Mouse (Mus musculus): Measurements from ENCODE around the gene Dand5. TPM values are rescaled to one million over a fixed set of nuclear protein-coding genes. Genes with fewer than 3 reads are reported as not detected.
"Not testable (repeated sequence)": the region's sequence is repeated elsewhere in the genome, so short reads cannot be mapped to it uniquely, and the experiment has no call there.

Dand5 gene
- total RNA-seq, 2 experiments from 2014 or later, result 2.3 TPM; not detected in 1

DNA sequence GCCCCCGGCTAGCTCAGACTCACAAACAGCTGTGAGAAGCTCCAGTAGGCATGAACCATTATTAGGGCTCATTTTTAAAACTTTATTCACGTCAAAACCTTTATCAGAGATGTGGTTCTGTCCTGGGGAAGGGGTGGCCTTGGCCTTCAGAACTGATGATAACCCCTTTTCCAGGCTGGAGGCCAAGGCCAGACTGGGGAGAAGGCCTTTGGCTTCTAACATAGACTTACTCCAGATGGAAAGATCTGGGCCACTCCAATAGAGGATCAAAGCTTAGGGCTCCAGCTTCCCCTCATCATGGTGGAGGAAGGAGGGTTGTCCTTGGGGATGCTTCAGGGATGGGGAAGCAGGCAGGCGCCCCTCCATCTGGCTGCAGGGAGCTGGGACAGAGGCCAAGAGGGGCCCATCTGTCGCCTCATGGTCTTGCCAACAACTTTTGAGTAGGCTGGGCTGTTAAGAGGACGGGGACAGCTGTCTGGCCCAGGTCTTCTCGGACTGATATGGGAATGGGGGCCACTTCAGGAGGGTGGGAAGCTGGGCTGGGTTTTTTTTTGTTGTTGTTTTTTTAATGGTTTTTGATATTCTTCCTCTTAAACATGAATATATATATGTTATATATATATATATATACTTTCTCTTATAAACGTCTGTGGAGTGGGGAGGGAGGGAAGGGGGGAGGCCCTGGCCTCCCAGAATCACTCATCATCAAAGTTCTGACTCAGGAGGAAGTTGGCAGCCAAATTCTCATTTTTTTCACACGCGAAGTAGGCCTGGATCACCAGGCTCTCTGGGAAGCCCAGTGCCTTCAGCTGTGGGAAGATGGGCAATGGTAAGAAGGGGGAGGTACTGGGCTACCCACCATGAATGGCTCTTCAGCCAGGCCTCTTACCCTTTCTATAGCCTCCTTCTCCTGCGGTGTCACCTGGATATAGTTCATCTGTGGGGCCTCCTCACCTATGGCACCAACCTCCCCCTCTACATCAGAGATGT, 12.5 kb upstream of the Dand5 start:
- no peak for ATAC-seq (replicated peaks; ENCODE audit: low FRiP score, poor library complexity, severe bottlenecking)

DNA sequence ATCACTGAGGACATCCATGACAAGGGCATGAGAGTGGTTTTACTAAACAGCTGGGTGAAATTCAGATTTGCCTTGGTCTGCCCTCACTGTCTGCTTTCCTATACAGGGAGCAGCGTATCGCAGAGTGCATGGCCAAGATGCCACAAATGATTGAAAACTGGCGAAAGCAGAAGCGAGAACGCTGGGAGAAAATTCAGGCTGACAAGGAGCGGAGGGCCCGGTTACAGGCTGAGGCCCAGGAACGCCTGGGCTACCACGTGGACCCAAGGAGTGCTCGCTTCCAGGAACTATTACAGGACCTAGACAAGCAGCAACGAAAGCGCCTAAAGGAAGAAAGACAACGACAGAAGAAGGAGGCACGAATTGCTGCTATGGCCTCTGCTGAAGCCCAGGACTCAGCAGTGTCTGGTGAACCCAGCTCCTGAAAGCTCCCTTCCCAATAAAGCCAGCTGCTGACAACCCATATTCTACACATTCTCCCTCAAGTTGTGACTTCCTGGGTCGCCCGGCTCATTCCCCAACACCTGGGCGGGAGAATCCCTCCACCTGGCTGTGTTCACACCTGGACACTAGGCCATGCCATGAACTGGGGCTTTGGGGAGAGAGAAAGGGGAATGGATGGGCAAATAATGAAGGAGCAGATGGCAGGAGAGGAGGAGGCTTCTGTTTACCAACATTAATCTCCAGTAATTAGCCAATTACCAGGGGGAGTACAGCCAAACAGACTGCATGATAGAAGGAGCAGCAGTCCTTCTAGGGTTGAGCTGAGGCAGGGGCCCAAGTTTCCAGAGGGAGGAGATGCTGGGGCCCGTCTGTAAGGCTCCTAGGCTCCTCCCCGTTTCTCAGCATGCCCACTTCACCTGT, 11.6 kb upstream of the Dand5 start:
- no peak for ATAC-seq (replicated peaks; ENCODE audit: low FRiP score, poor library complexity, severe bottlenecking)

DNA sequence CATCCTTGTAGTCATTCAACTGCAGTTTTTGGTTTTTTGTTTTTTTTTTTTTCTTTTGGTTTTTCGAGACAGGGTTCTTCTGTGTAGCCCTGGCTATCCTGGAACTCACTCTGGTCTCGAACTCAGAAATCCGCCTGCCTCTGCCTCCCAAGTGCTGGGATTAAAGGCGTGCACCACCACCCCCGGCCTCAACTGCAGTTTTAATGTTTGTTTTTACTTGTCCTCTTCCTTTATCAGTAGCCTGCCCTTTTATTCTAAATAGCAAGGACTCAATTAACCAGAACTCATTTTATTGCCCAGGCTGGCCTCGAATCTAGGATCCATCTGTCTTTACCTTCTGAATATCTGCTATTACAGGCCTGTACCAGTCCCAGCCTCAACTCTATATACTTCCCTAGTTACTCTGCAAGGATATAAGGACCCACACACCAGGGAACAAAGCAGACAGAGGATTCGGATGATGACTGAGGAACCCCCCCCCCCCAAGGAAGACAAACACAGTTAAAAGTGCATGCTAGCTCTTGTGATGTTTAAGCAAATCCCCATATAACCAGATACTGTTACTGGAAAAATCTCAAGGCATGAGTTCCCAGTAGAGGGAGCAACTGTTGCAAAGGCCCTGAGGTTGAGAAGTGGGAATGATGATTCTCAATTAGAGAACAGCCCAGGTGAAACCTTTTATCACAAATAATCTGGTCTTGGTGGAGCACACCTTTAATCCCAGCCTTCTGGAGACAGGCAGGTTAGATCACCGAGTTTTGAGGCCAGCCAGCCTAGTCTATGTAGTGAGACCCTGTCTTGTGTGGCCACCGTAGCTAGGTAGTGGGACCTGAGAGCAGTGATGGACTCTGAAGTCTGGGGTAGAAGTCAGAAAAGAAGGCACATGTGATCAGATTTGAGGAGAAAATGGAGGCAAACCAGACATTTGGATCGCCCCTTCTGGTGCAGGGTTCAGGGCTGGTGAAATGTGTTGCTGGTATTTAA, 10.4 kb upstream of the Dand5 start:
- ATAC-seq (replicated peaks; ENCODE audit: low FRiP score, poor library complexity, severe bottlenecking), result peak; percentile 15; the same call in 1 of the 2 replicates

DNA sequence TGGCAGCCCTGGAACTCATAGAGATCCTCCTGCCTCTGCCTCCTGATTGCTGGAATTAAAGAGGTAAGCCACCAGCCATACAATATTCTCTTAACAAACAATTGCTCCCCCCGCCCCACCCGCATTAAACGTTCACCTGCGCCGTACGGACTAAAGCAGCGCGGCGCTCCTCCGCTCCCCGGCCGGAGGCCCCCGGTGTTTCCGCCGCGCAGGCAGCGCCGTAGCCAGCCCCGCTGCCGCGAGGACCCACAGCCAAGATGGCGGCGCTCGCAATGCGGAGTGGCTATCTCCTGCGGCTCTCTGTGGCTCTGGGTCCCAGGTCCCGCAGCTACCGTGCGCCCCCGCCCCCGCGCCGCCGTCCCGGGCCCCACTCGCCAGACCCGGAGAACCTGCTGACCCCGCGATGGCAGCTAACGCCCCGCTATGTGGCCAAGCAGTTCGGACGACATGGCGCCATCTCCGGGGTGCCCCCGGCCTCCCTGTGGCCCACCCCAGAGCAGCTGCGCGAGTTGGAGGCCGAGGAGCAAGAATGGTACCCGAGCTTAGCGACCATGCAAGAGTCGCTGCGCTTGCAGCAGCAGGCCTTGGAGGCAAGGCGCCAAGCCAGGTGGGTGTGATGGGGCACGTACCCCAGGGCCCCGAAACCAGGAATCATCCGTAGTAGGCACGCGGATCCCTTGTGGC, 9.6 kb upstream of the Dand5 start:
- peak; percentile 72 for ATAC-seq (replicated peaks; ENCODE audit: low FRiP score, poor library complexity, severe bottlenecking)

DNA sequence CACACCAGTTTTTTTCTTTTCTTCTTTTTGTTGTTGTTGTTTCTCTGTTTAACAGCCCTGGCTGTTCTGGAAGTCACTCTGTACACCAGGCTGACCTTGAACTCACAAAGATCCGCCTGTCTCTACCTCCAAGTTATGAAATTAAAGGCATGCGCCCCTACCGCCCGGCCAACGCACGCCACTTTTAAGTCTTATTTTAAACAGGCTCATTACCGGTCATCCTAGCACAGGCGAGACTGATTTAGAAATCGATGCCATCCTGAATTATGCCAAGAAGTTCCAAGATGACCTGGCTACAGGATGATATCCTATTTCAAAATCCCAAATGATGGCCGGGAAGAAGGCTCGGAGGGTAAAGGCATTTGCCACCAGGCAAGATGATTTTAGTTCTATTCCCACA, 8.9 kb upstream of the Dand5 start, which contains the start of gene Gadd45gip1:
Gene Gadd45gip1 (plus strand): TSS at position 33 of the 400 bp plus-strand sequence.
- peak; percentile 71 for ATAC-seq (replicated peaks; ENCODE audit: low FRiP score, poor library complexity, severe bottlenecking)

DNA sequence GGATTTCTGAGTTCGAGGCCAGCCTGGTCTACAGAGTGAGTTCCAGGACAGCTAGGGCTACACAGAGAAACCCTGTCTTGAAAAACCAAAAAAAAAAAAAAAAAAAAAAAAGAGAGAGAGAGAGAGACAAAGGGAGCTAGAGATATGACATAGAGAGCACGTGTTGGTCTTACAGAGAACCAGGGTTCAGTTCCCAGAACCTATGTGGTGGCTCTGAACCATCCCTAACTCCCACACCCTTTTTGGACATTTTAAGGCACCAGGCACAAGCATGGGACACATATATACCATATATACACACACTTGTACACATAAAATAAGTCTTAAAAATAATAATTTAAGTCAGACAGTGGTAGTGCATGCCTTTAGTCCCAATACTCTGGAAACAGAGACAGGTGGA, 3.9 kb upstream of the Dand5 start:
- ATAC-seq (replicated peaks; ENCODE audit: low FRiP score, poor library complexity, severe bottlenecking), result not testable (repeated sequence)

DNA sequence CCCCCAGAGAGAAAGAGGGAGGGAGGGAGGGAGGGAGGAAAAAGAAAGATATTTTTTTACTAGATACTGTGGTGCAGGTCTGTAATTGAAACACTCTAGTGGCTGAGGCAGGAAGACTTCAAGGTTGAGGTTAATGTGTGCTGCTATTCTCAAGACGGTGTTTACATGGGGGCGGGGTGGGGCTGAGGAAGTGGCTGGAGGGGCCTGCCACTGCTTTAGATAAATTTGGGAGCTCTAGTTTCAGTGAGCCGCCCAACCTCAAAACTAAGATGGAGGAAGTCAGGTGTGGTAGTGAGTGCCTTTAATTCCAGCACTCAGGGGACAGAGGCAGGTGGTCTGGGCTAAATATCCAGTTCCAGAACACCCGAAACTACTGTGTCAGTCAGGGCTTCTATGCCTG, 3.0 kb upstream of the Dand5 start:
- no peak for ATAC-seq (replicated peaks; ENCODE audit: low FRiP score, poor library complexity, severe bottlenecking)

DNA sequence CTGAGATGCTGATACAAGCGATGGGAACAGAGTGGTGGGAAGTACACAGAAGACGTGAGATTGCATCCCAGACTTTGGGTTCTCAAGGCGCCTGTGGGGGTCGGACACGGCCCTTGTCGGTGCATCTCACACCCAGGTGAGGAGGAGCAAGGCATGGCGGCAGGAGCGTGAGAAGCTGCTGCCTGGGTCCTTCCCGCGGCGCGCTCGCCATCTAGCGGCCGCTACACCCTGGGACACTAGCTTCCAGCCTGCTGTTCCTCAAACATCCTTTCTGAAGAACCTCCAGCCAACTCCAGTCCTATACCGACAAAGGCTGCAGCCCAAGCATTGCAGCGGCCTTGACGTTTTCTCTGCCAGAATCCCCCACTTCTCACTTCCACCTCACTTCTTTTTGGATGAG, 1.0 kb upstream of the Dand5 start:
- ATAC-seq (replicated peaks; ENCODE audit: low FRiP score, poor library complexity, severe bottlenecking), result peak; percentile 96

DNA sequence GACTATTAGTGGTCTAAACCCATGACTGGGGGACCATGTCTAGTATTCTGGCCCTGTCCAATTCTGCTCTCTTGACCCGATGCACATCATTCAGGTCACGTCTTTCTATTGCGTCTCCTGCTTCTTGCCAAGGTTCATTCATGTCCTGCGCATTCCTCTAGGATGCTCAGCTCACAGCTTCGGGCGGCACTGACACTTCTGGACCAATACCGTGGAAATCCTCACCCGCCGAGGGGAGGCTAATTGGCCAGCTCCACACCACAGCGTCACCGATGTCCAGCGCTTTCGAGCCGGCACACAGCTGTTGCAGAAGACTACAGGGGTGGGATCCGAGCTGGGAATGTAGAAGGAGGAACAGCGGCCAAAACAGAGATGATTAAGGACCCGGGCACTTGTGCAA, 6.5 kb downstream of the Dand5 start:
- no peak for ATAC-seq (replicated peaks; ENCODE audit: low FRiP score, poor library complexity, severe bottlenecking)

DNA sequence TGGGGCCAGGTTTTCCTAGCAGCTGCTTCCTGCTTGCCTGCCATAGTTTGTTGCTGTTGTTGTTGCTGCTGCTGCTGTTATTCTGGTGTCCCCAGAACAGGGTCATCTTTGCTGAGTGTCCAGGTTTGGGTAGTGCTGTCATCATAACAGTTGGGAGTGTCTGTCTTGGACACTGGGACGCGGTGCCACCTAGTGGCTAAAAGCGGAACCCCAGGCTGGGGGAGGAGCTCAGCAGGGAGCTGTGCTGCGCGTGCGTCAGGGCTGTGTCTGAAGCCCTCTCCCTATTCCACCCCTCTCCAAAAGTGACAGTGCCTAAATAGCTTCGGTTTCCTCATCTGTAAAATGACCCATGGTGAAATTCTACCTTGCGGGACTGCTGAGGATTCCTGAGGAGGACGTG, 7.1 kb downstream of the Dand5 start:
- peak; percentile 87 for ATAC-seq (replicated peaks; ENCODE audit: low FRiP score, poor library complexity, severe bottlenecking)

DNA sequence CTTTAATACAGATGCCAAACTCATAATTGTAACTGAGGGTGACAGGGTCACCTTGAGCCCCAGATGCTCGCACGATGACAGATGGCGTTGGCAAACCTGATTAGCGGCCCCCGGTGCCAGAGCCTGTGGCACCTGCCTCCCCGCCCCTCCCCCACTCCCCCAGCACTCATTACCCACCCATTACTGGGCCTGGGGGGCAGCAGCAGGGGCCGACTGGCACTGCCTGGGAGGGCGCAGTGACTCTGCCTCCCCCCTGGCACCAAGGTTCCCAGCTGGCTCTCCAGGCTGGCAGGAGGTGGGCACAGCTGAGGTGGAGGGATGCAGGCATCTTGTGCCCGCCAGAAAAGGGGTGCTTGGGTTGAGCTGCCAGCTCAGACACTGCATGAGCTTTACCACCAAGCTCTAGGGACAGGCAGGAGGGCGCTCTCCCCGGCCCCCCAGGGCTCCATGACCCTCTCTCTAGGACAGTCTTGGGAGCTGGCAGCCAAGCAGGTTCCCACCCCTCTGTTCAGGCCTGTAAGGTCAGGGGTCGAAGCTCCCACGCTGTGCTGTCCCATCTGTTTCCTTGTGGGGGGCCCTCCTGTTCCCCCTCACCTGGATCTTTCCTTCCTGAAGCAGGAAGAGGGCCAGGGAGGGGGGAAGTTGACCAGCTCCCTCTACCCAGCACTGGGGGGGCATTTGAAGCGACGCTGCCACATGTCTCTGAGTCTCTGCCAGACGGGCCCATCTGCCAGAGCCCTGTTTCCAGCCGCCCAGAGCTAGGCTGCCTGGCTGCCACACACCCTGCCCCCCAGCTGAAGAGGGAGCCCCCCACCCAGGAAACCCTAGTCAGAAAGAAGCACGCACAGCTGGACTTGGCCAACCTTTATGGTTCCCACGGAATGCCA, 7.8 kb downstream of the Dand5 start:
- peak; percentile 7 for ATAC-seq (replicated peaks; ENCODE audit: low FRiP score, poor library complexity, severe bottlenecking)

DNA sequence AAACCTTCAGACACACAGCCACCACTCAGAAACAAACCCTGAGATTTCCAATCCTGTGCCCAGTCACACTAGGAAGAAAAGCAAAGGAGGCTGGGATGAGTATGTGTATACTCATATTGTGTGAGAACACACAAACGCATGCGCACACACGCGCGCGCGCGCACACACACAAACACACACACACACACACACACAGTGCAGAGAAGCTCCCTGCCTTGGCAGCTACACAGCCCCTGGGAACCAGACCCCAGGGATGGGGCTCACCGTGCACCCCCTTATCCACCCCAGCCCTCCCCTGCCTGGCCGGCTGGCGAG, 8.4 kb downstream of the Dand5 start:
- ATAC-seq (replicated peaks; ENCODE audit: low FRiP score, poor library complexity, severe bottlenecking), result no peak

DNA sequence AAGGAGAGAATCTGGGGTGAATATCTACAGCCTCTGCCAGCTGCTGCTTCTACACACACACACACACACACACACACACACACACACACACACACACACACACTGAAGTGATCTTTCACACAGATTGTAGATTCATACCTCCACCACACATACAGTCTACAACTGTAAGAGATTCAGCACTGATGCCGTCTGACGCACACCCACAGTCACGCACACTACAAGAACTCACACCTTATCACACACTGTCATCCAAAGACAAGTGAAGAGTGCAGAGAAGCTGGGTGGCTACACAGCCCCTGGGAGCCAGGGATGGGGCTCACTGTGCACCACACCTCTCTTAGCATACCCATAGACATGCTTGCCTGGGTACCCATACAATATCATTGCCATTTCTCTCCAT, 8.8 kb downstream of the Dand5 start:
- no peak for ATAC-seq (replicated peaks; ENCODE audit: low FRiP score, poor library complexity, severe bottlenecking)

DNA sequence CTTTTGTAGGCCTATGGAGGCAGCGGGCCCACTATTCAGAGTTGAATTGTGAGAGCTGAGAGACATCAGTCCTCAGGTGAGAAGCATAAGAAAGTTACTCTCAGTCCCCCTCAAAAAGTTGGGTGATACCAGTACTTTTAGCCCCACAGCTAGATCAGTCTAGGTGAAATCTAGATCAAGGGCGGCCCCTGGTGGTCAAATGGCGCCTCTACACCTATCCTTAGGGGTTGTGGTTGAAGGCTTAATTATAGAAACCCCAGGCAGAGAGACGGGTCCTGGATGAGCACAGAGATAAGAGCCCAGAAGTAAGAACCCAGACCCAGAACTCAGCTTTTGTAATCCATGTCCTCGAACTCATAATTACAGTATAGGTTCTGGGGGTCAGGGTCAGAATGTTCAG, 9.6 kb downstream of the Dand5 start:
- ATAC-seq (replicated peaks; ENCODE audit: low FRiP score, poor library complexity, severe bottlenecking), result peak; percentile 67

DNA sequence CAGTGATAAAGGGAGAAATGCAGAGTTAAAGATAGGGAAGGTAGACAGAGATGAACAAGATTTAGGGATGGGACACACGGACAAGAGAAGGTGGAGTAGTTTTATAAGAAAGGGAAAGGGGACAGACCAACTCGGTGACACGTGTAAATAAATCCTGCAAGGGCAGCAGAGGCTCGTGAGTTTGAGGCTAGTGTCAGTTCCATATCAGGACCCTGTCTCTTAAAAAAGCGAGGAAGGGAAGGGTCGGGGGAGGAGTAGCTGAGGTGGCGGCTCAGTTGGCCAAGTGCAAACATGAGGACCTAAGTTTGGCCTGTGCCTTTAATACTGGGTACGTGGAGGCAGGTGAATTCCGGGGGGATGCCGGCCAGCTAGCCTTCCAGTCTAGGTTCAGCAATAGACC, 11.3 kb downstream of the Dand5 start:
- no peak for ATAC-seq (replicated peaks; ENCODE audit: low FRiP score, poor library complexity, severe bottlenecking)

DNA sequence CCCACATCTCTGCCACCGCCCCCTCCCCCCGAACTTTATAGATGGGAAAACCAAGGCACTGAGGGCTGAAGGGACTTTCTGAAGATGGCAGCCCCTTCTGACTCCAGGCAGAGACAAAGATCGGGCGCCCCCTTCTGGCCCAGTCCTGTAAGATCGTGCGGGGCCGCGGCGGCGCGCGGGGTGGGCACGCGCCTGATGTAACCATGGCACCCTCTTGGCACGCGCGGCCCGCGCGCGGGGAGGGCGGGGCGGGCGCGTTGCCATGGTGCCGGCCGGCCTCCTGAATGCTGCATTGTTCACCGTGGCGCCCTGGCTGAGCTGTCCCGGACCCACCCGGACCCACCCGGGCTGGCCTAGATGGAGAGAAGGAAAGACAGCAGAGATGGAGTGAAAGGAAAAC, 11.7 kb downstream of the Dand5 start:
- peak; percentile 62 for ATAC-seq (replicated peaks; ENCODE audit: low FRiP score, poor library complexity, severe bottlenecking)

DNA sequence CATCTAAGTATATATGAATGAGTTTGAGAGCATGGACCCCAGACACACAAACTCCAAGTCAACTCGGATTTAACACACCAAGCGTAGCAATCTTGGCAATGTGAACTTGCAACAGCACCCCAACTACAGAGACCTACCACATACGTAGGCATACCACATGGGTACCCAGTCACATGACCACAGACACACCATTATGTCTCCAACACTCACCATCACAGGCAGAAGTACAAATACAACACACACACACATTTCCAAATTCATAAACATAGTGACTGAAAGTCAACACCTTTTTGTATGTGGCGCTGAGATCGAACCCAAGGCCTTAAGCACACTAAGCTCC, 12.7 kb downstream of the Dand5 start:
- ATAC-seq (replicated peaks; ENCODE audit: low FRiP score, poor library complexity, severe bottlenecking), result no peak

Measured in erythroblast, adult 5-6 weeks (primary cell).